Mouse (Mus musculus): ENCODE measurements around the gene Col25a1.

- no peak for TF ChIP-seq CTCF (conservative IDR thresholded peaks at IDR 0.05; ENCODE audit: insufficient read depth, insufficient read length, low read depth, low read length)
- no peak for TF ChIP-seq POLR2A (IDR thresholded peaks at IDR 0.05; ENCODE audit: low read depth, low read length)
These were observed 235.8 kb downstream of the Col25a1 start for GRCm38 (mm10) chr3:130366917-130367610.
